Mouse (Mus musculus): ENCODE results near the gene Pira2. TPM values are rescaled to one million over a fixed set of nuclear protein-coding genes. Genes with fewer than 3 reads are reported as not detected.
"Not testable (repeated sequence)": the region's sequence is repeated elsewhere in the genome, so short reads cannot be mapped to it uniquely, and the experiment has no call there.

The Pira2 gene
- under 1 TPM; 0.33 to 0.44 TPM for total RNA-seq (2021)

GRCm38 (mm10) chr7:3844951-3845350 is at the start of gene Pira2:
TSS of gene Pira2 (minus strand) at chr7:3845051.
- intact Hi-C loops (cut with DNase I); DNase-seq: not testable (repeated sequence)

GRCm38 (mm10) chr7:3875032-3875431 is 30.2 kb upstream of the Pira2 start:
- DNase-seq; intact Hi-C loops (cut with DNase I): not testable (repeated sequence)

DNA sequence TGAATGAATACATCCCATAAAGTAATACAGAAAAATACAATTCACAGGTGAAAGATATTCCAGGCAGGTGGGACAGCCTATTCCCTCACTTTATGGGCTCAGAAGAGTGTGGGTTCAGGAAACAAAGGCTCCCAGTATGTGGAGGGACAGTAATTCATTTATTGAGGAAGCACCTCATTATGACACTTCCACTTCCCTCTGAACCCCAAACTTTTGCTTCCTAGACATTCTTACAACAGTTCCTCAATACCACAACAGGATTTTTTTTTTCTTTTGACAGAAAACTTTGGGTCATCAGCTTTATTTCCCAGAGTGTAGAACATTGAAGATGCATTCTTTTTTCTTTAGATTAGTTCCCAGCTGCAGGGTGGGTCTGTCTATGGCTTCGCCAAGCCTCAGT is 7.0 kb downstream of the Pira2 start:
- DNase-seq; intact Hi-C loops (cut with DNase I): not testable (repeated sequence)

- intact Hi-C loops (cut with DNase I); DNase-seq: not testable (repeated sequence)
These were observed 14.2 kb downstream of the Pira2 start for GRCm38 (mm10) chr7:3830633-3831032.

GRCm38 (mm10) chr7:3825599-3825998 is 19.3 kb downstream of the Pira2 start, which contains the start of gene Gm15448:
TSS of gene Gm15448 (minus strand) at chr7:3825687.
- intact Hi-C loops (cut with DNase I); DNase-seq: not testable (repeated sequence)

DNA sequence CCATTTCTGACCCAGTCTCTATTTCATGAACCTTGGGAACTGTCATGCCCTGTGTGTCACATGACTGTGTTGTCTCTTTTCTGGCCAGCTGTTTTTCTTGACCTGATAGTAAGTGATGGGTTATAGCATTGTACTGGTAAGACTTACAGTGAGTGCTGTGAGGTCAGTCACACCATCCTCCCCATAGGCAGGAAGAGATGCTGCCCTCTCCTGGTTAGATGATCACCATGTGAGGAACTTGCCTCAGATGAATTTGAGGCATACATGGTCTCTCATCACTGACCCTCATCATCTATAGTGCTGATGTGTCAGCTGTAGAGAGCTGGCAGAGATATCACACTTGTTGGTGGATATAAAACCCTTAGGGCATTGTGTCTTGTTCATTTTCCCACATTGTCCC is 32.9 kb downstream of the Pira2 start:
- DNase-seq; intact Hi-C loops (cut with DNase I): not testable (repeated sequence)

DNA sequence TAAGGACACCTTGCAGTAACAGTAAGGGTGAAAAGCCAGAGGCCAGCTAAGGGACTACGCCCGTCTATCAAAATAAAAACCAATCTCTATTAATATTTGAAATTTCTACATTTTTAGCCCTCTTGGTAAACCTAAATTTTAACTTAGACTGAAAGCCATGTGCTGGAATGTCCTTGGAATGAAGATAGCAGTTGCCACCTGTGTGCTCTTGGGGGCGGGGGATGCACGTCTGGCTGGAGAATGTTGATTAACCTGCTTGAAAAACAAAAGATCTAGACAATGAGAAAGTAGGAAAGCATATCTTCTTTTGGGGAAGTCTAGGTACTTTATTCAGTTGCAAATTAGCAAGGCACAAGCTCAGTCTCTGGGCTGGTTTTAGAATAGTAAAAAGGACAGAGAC is 41.9 kb downstream of the Pira2 start:
- DNase-seq; intact Hi-C loops (cut with DNase I): not testable (repeated sequence)

GRCm38 (mm10) chr7:3799940-3800339 is 44.9 kb downstream of the Pira2 start:
- intact Hi-C loops (cut with DNase I); DNase-seq: not testable (repeated sequence)

DNA sequence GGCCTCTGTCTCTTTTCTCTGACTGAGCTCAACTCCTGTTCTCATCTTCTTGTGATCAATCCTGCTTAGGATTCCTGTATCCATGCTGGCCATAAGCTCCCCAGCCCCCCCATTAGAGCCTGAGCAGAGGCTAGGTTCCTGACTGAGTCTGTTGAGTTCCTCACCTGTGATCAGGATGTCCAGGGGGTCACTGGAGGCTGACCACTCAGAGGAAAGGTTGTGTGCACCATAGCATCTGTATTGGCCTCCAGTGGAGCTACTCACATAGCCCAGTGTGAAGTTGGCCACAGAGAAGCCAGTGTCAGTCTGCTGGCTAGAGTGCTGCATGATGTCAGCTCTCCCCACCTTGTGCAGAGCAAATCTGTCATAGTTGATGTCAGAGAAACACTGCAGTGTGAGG is 48.6 kb downstream of the Pira2 start:
- DNase-seq; intact Hi-C loops (cut with DNase I): not testable (repeated sequence)

Other genes starting within 250 kb of the Pira2 start
- gene Oscar, start 228.9 kb downstream of the Pira2 start, total RNA-seq (2021), result under 1 TPM; 0.17 to 0.35 TPM
- 1,000 to 10,000 TPM; 1,822 to 1,988 TPM for gene Ndufa3, start 227.7 kb downstream of the Pira2 start, total RNA-seq (2021)
- gene Tfpt, start 215.1 kb downstream of the Pira2 start, total RNA-seq (2021), result 10 to 100 TPM; 17.2 to 25.4 TPM
- gene Prpf31, start 215.1 kb downstream of the Pira2 start, total RNA-seq (2021), result 10 to 100 TPM; 24.4 to 26.6 TPM
- gene Cnot3, start 199.8 kb downstream of the Pira2 start, total RNA-seq (2021), result 10 to 100 TPM; 22.5 to 27.6 TPM
- 10 to 100 TPM; 12.5 to 12.9 TPM for gene Leng1, start 179.2 kb downstream of the Pira2 start, total RNA-seq (2021)
- gene Tmc4, start 167.5 kb downstream of the Pira2 start, total RNA-seq (2021), result 1 to 10 TPM in 1 of 2 experiments, under 1 TPM in 1; 0.54 to 1.2 TPM
- 10 to 100 TPM; 73.9 to 77.4 TPM for gene Tsen34, start 152.2 kb downstream of the Pira2 start, total RNA-seq (2021)
- 10 to 100 TPM; 18.7 to 22.1 TPM for gene Mboat7, start 151.5 kb downstream of the Pira2 start, total RNA-seq (2021)
- 100 to 1,000 TPM; 621 to 660 TPM for gene Rps9, start 141.1 kb downstream of the Pira2 start, total RNA-seq (2021)
- gene Pirb, start 124.7 kb downstream of the Pira2 start, total RNA-seq (2021), result 1 to 10 TPM; 1.7 to 2.6 TPM
- gene Gm15448, start 19.4 kb downstream of the Pira2 start, total RNA-seq (2021), result under 1 TPM; 0.46 to 0.61 TPM
- gene Gm14548, start 53.1 kb upstream of the Pira2 start, total RNA-seq (2021), result under 1 TPM in 1 of 2 experiments, not detected in 1; 0.35 TPM
- under 1 TPM; 0.38 to 0.58 TPM for gene Lilra6, start 70.5 kb upstream of the Pira2 start, total RNA-seq (2021)
- gene Lair1, start 218.2 kb upstream of the Pira2 start, total RNA-seq (2021), result 1 to 10 TPM; 1.8 to 3.0 TPM